Mouse (Mus musculus) B cell, adult 62 days (primary cell): ENCODE measurements around the gene Htra2. TPM values are rescaled to one million over a fixed set of nuclear protein-coding genes. Genes with fewer than 3 reads are reported as not detected.

Experiments
- total RNA-seq: library from RNA; stranded (reverse); gene quantifications from 4 replicates; pipeline ENCODE4 v1.2.4, GENCODE M21; 2023

Htra2 gene
- 48.8 to 53.5 TPM (median 51.5 TPM) in 4 replicates for total RNA-seq

DNA sequence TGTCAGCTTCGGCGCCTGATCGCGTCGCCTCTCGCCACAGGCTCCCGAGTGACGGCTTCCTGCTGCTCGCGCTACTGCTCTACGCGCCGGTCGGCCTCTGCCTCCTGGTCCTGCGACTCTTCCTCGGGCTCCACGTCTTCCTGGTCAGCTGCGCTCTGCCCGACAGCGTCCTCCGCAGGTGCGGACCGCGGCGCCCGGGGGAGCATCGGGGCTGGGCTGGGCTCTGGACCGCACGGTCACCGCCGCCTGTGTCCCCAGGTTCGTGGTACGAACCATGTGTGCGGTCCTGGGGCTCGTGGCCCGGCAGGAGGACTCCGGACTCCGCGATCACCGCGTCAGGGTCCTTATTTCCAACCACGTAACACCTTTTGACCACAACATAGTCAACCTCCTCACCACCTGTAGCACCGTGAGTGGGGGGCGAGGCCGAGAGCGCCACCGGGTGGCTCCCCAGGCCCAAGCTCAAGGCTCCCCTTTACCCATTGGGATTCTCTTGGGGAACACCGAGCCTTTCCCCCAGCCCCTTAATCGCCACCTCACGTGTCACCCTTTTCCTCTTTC lies at the start of gene Htra2:
TSS of gene Htra2 (minus strand) at position 403 of the 561 bp plus-strand sequence.

GRCm38 (mm10) chr6:83101316-83101687 lies 46.2 kb upstream of the Htra2 start, which contains the start of the genes Ccdc142 and Gm42688:
Gene Ccdc142, plus strand, starts transcription at chr6:83101601.
Gene Gm42688, plus strand, starts transcription at chr6:83101617.

GRCm38 (mm10) chr6:83086121-83087035 lies 31.3 kb upstream of the Htra2 start, which contains the start of gene Lbx2:
Gene Lbx2, plus strand, starts transcription at chr6:83086367.

DNA sequence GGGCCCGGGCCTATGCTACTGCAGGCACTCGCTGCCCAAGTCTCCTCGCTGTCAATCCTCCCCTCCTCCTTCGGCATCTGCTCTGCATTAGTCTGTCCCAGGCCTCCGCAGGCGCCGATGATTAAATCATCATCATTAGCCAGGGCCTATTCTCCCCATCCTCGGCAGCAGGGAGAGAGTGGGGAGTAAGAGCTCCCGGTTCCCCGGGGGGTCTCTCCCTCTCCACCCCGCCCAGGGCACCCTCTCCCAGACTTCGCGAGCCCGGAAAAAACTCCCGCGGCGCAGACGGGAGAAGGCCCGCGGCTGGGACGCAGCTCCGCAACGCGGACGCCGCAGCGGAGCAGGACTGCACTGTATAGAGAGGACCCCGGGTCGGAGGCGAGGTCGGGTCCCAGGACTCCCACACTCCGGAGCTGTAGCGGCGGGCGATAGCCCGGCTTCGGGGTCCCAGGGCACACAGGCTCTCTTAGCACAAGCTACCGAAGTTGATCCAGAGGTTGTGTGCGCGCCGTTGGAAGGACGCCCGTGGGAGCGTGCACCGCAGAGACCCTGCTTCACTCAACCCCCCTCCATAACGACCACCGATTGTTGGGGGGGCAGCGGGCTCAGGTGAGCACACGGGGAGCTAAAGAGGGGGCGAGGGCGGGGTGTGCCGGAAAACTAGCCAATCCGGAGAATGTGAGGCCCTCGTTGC lies 22.7 kb upstream of the Htra2 start, which contains the start of gene Pcgf1:
TSS of gene Pcgf1 (plus strand) at position 240 of the 694 bp plus-strand sequence.

DNA sequence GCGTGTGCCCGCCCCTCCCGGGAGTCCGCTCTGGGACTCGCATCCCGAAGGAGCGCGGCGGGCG lies 15.0 kb upstream of the Htra2 start, which contains the start of gene Tlx2:
TSS of gene Tlx2 (minus strand) at position 47 of the 64 bp plus-strand sequence.

GRCm38 (mm10) chr6:83057790-83058189 lies 2.7 kb upstream of the Htra2 start, which contains the start of gene Dqx1:
Gene Dqx1, plus strand, starts transcription at chr6:83057844.

GRCm38 (mm10) chr6:83054074-83054851 lies 810 bp downstream of the Htra2 start, which contains the start of gene Aup1:
Gene Aup1, plus strand, starts transcription at chr6:83054521.

GRCm38 (mm10) chr6:83033249-83034185 lies 21.6 kb downstream of the Htra2 start, which contains the start of the genes Dok1 and Loxl3:
Gene Dok1, minus strand, starts transcription at chr6:83033471.
Gene Loxl3, plus strand, starts transcription at chr6:83034173.

Other genes starting within 250 kb of the Htra2 start
- gene Sema4f, start 115.5 kb downstream of the Htra2 start, total RNA-seq: 0.28 to 1.8 TPM (median 0.59 TPM) in 4 replicates
- gene M1ap, start 108.4 kb downstream of the Htra2 start, total RNA-seq: 2.1 to 4.3 TPM (median 3.0 TPM) in 4 replicates
- 29.3 to 32.3 TPM (median 32.0 TPM) in 4 replicates for gene Dok1, start 21.8 kb downstream of the Htra2 start, total RNA-seq
- gene Loxl3, start 21.1 kb downstream of the Htra2 start, total RNA-seq: 0.25 to 0.46 TPM in 2 of 4 replicates, not detected in the others
- 381 to 401 TPM (median 385 TPM) in 4 replicates for gene Aup1, start 752 bp downstream of the Htra2 start, total RNA-seq
- gene Dqx1, start 2.6 kb upstream of the Htra2 start, total RNA-seq: 8.9 to 9.6 TPM (median 9.2 TPM) in 4 replicates
- gene Tlx2, start 15.0 kb upstream of the Htra2 start, total RNA-seq: not detected in 4 replicates
- 21.1 to 26.0 TPM (median 23.4 TPM) in 4 replicates for gene Pcgf1, start 22.6 kb upstream of the Htra2 start, total RNA-seq
- not detected in 4 replicates for gene Lbx2, start 31.1 kb upstream of the Htra2 start, total RNA-seq
- gene Ccdc142, start 46.3 kb upstream of the Htra2 start, total RNA-seq: 10.4 to 18.5 TPM (median 13.5 TPM) in 4 replicates
- 11.7 to 14.2 TPM (median 12.4 TPM) in 4 replicates for gene Gm42688, start 46.3 kb upstream of the Htra2 start, total RNA-seq
- 23.0 to 35.3 TPM (median 27.6 TPM) in 4 replicates for gene Mrpl53, start 53.8 kb upstream of the Htra2 start, total RNA-seq
- 27.6 to 34.5 TPM (median 31.8 TPM) in 4 replicates for gene Mogs, start 60.2 kb upstream of the Htra2 start, total RNA-seq
- gene Wbp1, start 66.3 kb upstream of the Htra2 start, total RNA-seq: 35.5 to 52.3 TPM (median 39.5 TPM) in 4 replicates
- gene Ino80b, start 70.2 kb upstream of the Htra2 start, total RNA-seq: 28.0 to 34.1 TPM (median 31.1 TPM) in 4 replicates
- gene Rtkn, start 80.2 kb upstream of the Htra2 start, total RNA-seq: not detected in 4 replicates
- gene Wdr54, start 101.1 kb upstream of the Htra2 start, total RNA-seq: 0.56 to 0.60 TPM in 2 of 4 replicates, not detected in the others
- gene 1700003E16Rik, start 101.1 kb upstream of the Htra2 start, total RNA-seq: not detected in 4 replicates
- gene Dctn1, start 110.6 kb upstream of the Htra2 start, total RNA-seq: 97.0 to 118 TPM (median 106 TPM) in 4 replicates
- gene Slc4a5, start 164.6 kb upstream of the Htra2 start, total RNA-seq: not detected in 4 replicates